Mouse (Mus musculus): ENCODE results near the gene Vmn2r7. TPM values are rescaled to one million over a fixed set of nuclear protein-coding genes. Genes with fewer than 3 reads are reported as not detected.
A peak's percentile ranks its signal among the peaks of the same experiment; 100 is the strongest.
"Not testable (repeated sequence)": the region's sequence is repeated elsewhere in the genome, so short reads cannot be mapped to it uniquely, and the experiment has no call there.

Gene Vmn2r7
- not detected in 2 replicates for polyA plus RNA-seq (2015; fragmentation: Nextera tagmentation; extraction: Ambion mirVana)

GRCm38 (mm10) chr3:64844665-64845064, at the start of gene Vmn2r7:
Vmn2r7 (minus strand) TSS chr3:64844765.
- H3K4me1 ChIP-seq (replicated peaks); H3K9me3 ChIP-seq; H3K4me3 ChIP-seq (replicated peaks); H3K9ac ChIP-seq; H3K27me3 ChIP-seq (replicated peaks); H3K27ac ChIP-seq; H3K36me3 ChIP-seq; ATAC-seq; H3K4me2 ChIP-seq (replicated peaks): not testable (repeated sequence)
- WGBS, result 83% methylated on average over 3 of the region's 3 CpGs

- H3K9ac ChIP-seq, result no peak overlapping the region
- no peaks in the 10 kb centered on the region for H3K36me3 ChIP-seq
- no peak overlapping the region for H3K4me3 ChIP-seq (replicated peaks)
- H3K27ac ChIP-seq, result no peak overlapping the region
- H3K27me3 ChIP-seq (replicated peaks), result no peaks in the 10 kb centered on the region
- WGBS, result 73% methylated on average over 1 of the region's 1 CpGs
- H3K4me2 ChIP-seq (replicated peaks), result no peak overlapping the region
- no peak for ATAC-seq
- no peaks in the 10 kb centered on the region for H3K9me3 ChIP-seq
- no peaks in the 10 kb centered on the region for H3K4me1 ChIP-seq (replicated peaks)
Observed at GRCm38 (mm10) chr3:64889725-64890124, 45.2 kb upstream of the Vmn2r7 start.

DNA sequence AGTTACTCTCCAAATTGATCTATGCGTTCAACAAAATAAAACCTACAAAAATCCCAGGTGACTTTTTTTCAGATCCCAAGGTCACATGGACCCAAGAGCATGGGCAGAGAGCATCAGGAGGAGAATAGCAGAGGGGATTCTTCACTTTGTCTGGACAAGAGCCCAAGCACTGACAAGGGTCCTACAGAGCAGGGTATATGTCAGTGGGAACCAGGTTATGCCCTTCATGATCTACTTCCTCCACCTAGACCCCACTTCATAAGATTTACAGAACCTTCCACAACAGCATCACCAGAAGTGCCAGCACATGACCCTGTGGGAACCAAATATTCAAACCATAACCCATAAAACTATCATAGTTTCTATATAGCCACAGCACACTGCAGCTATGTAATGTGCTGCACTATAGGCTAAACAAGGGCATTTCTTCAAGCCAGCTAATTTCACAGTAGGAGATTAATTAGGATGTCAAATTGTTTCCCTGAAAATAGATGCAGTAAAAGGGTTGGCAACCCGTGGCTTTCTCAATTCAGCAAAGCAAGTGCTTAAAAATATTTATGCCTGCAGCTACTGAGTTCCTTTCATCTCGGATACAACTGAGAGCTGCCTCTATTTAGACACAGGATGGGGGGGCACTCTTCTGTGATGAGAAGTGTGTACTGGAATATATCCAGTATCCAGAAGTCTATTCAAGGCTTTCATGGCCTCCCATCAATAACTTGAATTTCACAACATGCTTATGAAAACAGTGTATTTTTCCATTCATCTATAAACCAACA, 33.8 kb upstream of the Vmn2r7 start:
- no peak for ATAC-seq
- no peak overlapping the region for H3K4me2 ChIP-seq (replicated peaks)
- no peak overlapping the region for H3K9ac ChIP-seq
- H3K4me1 ChIP-seq (replicated peaks), result no peaks in the 10 kb centered on the region
- no peaks in the 10 kb centered on the region for H3K27me3 ChIP-seq (replicated peaks)
- no peak overlapping the region for H3K27ac ChIP-seq
- no peaks in the 10 kb centered on the region for H3K9me3 ChIP-seq
- 62% methylated on average over 3 of the region's 3 CpGs for WGBS
- H3K4me3 ChIP-seq (replicated peaks), result no peak overlapping the region
- no peaks in the 10 kb centered on the region for H3K36me3 ChIP-seq

DNA sequence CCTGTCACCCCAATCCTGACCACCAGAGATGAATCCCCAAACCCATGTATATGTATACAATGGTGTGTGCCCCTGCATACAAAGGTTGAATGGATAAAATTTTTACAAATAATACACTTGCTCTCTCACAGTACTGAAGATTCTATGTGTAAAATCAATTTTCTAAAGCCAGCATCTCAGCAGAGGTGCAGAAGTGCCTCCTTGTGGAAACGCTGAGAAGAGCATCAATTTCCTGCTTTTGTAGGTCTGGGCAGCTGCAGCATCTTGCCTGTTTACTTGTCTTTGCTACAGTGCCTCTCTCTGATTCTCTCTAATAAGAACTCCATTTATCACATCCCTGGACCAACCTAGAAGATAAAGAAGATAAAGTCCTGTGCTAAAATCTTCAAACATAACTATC, 32.1 kb upstream of the Vmn2r7 start:
- H3K36me3 ChIP-seq, result no peaks in the 10 kb centered on the region
- no peak overlapping the region for H3K9ac ChIP-seq
- no peak overlapping the region for H3K4me3 ChIP-seq (replicated peaks)
- WGBS, result 67% methylated on average over 1 of the region's 1 CpGs
- H3K9me3 ChIP-seq, result no peaks in the 10 kb centered on the region
- H3K4me2 ChIP-seq (replicated peaks), result no peak overlapping the region
- no peaks in the 10 kb centered on the region for H3K27me3 ChIP-seq (replicated peaks)
- no peaks in the 10 kb centered on the region for H3K4me1 ChIP-seq (replicated peaks)
- ATAC-seq, result no peak
- no peak overlapping the region for H3K27ac ChIP-seq

- Histone ChIP-seq H3K4me3 (replicated peaks) (no peak overlapping the region), H3K4me1 (replicated peaks) (no peaks in the 10 kb centered on the region), H3K36me3 (no peaks in the 10 kb centered on the region), H3K27me3 (replicated peaks) (no peaks in the 10 kb centered on the region), H3K4me2 (replicated peaks) (no peak overlapping the region), H3K9ac (no peak overlapping the region), H3K27ac (no peak overlapping the region), H3K9me3 (no peaks in the 10 kb centered on the region)
- ATAC-seq, result no peak
- WGBS, result 91% methylated on average over 2 of the region's 2 CpGs
Observed at GRCm38 (mm10) chr3:64842881-64843280, 1.7 kb downstream of the Vmn2r7 start.

DNA sequence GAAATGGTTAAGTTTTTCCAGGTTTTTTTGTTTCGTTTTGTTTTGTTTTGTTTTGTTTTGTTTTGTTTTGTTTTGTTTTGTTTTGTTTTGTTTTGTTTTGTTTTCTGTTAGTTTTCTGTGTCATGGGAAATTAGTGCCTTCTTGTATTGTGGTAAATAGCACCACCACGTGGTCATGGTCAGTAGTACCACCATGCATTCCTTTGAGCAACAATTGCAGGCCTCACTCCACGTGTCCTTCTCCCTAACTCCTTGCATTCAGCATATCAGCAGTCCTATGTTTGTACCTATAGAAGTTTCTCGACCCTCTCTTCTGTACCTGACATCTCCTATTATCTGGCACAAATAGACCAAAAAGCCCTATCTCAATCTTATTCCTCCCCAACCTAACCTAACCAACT, 2.3 kb downstream of the Vmn2r7 start:
- Histone ChIP-seq H3K4me3 (replicated peaks) (no peak overlapping the region), H3K36me3 (no peaks in the 10 kb centered on the region), H3K4me2 (replicated peaks) (no peak overlapping the region), H3K9ac (no peak overlapping the region), H3K9me3 (no peaks in the 10 kb centered on the region), H3K27me3 (replicated peaks) (no peaks in the 10 kb centered on the region), H3K27ac (no peak overlapping the region), H3K4me1 (replicated peaks) (no peaks in the 10 kb centered on the region)
- ATAC-seq, result no peak
- 12% methylated on average over 4 of the region's 4 CpGs for WGBS

DNA sequence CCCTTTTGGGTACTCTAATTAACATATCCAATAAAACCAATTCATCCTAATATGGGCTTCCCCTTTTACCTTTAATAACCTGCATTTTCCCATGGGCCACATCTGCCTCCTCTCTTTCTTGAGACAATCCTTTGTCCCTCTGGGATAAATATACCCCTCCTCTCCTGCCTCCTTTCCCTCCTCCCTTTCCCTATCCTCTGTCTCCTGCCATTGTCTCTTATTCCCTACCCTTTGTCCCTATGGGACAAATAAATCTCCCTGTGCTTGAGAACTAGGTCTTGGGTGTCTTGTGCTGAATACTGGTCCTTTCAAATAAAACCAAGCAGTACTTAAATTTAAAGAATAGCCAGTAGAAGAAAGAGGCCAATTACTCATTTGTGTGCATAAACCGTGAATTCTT, 13.4 kb downstream of the Vmn2r7 start:
- 85% methylated on average over 1 of the region's 1 CpGs for WGBS
- Histone ChIP-seq H3K4me3 (replicated peaks) (no peak overlapping the region), H3K9ac (no peak overlapping the region), H3K27ac (no peak overlapping the region), H3K36me3 (no peaks in the 10 kb centered on the region), H3K4me1 (replicated peaks) (no peaks in the 10 kb centered on the region), H3K27me3 (replicated peaks) (no peaks in the 10 kb centered on the region), H3K4me2 (replicated peaks) (no peak overlapping the region), H3K9me3 (no peaks in the 10 kb centered on the region)
- ATAC-seq, result no peak

- H3K4me3 ChIP-seq (replicated peaks), result no peak overlapping the region
- H3K9ac ChIP-seq, result no peak overlapping the region
- H3K27ac ChIP-seq, result no peak overlapping the region
- no peaks in the 10 kb centered on the region for H3K9me3 ChIP-seq
- H3K4me2 ChIP-seq (replicated peaks), result no peak overlapping the region
- no peaks in the 10 kb centered on the region for H3K27me3 ChIP-seq (replicated peaks)
- H3K36me3 ChIP-seq, result no peaks in the 10 kb centered on the region
- ATAC-seq, result no peak
- H3K4me1 ChIP-seq (replicated peaks), result no peaks in the 10 kb centered on the region
- WGBS, result 51% methylated on average over 6 of the region's 6 CpGs
Observed at GRCm38 (mm10) chr3:64791245-64791591, 53.3 kb downstream of the Vmn2r7 start.

DNA sequence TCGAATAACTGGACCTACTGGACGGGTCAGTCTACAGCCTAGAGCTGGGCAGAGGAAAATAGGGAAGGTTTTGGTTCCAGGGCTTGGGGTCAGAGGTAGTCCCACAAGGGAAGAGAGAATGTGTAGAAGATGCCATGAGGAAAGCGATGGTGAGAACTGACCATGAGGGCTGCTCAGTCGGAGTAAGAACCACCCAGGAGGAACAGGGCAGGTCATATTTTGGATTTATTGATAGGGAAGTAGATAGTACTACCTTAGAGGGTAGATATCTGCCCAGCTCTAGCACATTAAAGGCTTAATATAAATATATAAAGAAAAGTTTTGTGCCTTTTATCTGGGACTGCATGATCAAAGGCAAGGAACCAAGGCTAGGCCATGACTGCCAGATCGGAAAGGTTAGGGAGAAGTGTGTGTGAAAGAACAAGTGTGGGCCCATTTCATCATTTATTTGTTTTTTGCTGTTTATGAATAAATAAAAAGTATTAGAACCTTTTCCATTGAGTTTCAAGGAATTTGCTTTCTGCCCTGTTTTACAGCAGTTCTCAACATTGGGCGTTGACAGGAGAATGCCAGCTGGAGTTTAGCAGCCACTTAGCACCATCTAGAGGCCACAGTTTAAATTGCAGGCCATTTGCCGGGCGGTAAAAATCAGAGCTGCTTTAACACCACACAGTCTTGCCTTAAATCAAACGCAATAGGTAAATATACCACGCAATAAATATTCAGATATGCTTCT, 53.9 kb downstream of the Vmn2r7 start:
- no peaks in the 10 kb centered on the region for H3K36me3 ChIP-seq
- H3K4me1 ChIP-seq (replicated peaks), result no peaks in the 10 kb centered on the region
- no peak overlapping the region for H3K27ac ChIP-seq
- no peaks in the 10 kb centered on the region for H3K9me3 ChIP-seq
- H3K9ac ChIP-seq, result no peak overlapping the region
- no peak overlapping the region for H3K4me2 ChIP-seq (replicated peaks)
- no peaks in the 10 kb centered on the region for H3K27me3 ChIP-seq (replicated peaks)
- WGBS, result 50% methylated on average over 10 of the region's 10 CpGs
- ATAC-seq, result peak; percentile 59
- H3K4me3 ChIP-seq (replicated peaks), result no peak overlapping the region

DNA sequence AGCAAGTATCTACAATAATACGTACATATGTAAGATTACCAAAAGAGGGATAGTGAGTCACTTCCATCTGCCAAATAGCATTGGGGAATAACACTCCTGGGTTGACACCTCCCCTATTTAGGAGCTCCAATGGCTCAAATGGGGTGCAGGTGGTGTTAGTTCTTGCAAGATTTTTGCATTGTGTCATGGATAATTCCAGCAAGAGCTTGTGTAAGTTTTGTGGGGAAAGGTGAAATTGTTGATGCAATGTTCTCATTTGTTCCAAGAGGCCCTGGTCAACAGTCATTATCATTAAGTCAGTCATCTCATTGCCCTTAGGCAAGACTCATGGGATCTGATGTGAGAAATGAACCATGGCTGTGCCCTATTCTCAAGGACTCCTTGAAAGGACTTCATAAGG, 61.7 kb downstream of the Vmn2r7 start:
- H3K4me1 ChIP-seq (replicated peaks), result no peaks in the 10 kb centered on the region
- no peaks in the 10 kb centered on the region for H3K36me3 ChIP-seq
- no peaks in the 10 kb centered on the region for H3K27me3 ChIP-seq (replicated peaks)
- H3K27ac ChIP-seq, result no peak overlapping the region
- 94% methylated on average over 1 of the region's 1 CpGs for WGBS
- no peak for ATAC-seq
- no peaks in the 10 kb centered on the region for H3K9me3 ChIP-seq
- no peak overlapping the region for H3K4me3 ChIP-seq (replicated peaks)
- H3K4me2 ChIP-seq (replicated peaks), result no peak overlapping the region
- no peak overlapping the region for H3K9ac ChIP-seq

- Histone ChIP-seq H3K4me3 (replicated peaks) (no peak overlapping the region), H3K27me3 (replicated peaks) (no peaks in the 10 kb centered on the region), H3K9ac (no peak overlapping the region), H3K27ac (no peak overlapping the region), H3K36me3 (no peaks in the 10 kb centered on the region), H3K4me1 (replicated peaks) (no peaks in the 10 kb centered on the region), H3K9me3 (no peaks in the 10 kb centered on the region), H3K4me2 (replicated peaks) (no peak overlapping the region)
- 48% methylated on average over 1 of the region's 1 CpGs for WGBS
- ATAC-seq, result no peak
Observed at GRCm38 (mm10) chr3:64772132-64772531, 72.4 kb downstream of the Vmn2r7 start.

DNA sequence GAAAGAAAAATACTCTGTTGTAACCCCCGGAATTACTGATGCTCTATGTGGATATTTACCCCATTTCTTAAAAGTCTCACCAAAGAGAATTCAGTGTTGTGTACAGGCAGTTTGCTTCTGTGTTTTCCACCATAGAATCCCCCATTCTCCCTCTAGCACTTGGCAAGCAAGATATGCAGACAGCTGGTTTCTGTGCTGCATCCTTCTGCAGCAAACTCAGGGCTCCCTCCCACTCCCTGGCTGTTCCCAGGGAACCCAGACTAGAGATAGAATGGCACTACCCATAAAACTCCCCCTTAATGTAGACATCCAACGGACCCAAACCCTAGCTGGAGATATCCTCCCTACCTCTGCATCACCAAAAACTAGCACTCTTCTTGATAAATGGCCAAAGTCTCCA, 88.4 kb downstream of the Vmn2r7 start:
- H3K9ac ChIP-seq, result no peak overlapping the region
- no peaks in the 10 kb centered on the region for H3K27me3 ChIP-seq (replicated peaks)
- no peak for ATAC-seq
- H3K9me3 ChIP-seq, result no peaks in the 10 kb centered on the region
- H3K4me1 ChIP-seq (replicated peaks), result no peaks in the 10 kb centered on the region
- H3K4me3 ChIP-seq (replicated peaks), result no peak overlapping the region
- no peaks in the 10 kb centered on the region for H3K36me3 ChIP-seq
- 61% methylated on average over 2 of the region's 2 CpGs for WGBS
- H3K4me2 ChIP-seq (replicated peaks), result no peak overlapping the region
- H3K27ac ChIP-seq, result no peak overlapping the region

All from intestine, embryonic 15.5 days (tissue).